Mouse (Mus musculus): Measurements from ENCODE around the gene Tesk2. TPM values are rescaled to one million over a fixed set of nuclear protein-coding genes. Genes with fewer than 3 reads are reported as not detected.

Tesk2 gene
- polyA plus RNA-seq, 1 experiment from 2014 or later: 7.7 TPM

DNA sequence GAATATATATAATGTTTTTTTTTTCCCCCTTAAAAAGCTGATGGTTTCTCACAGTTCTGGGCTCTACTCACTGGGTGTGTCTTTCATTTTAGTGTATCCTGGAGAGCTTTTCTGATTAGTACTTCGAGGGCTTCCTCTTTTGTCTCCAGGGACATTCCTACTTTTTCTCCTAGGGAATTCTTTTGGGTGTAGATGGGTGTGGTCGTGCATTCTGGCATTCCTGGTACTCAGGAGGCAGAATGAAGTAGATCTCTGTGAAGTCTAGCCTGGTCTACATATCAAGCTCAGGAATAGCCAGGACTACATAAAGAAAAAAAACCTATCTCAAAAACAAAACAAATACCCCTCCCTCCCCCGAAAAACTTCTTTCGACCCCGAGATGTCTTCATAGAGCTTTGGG lies 4.7 kb downstream of the Tesk2 start:
- WGBS: 84% methylated on average over 5 of the region's 5 CpGs
- Histone ChIP-seq H3K27ac (ENCODE audit: low read depth, low read length) (no peak overlapping the region), H3K9me3 (ENCODE audit: control insufficient read depth, low read length) (no peaks in the 10 kb centered on the region), H3K4me3 (ENCODE audit: low read depth, low read length) (no peak overlapping the region), H3K36me3 (ENCODE audit: control insufficient read depth, insufficient read depth, low read length) (no peaks in the 10 kb centered on the region), H3K9ac (ENCODE audit: low read depth, low read length) (no peak overlapping the region), H3K4me2 (replicated peaks; ENCODE audit: low read depth, low read length) (no peak overlapping the region), H3K4me1 (replicated peaks; ENCODE audit: control insufficient read depth, insufficient read depth, low read length) (0 out of 2 replicates have a peak, but pooled peaks cover 2% of the 10 kb centered on the region), H3K27me3 (ENCODE audit: control insufficient read depth, insufficient read depth, low read length) (0 out of 2 replicates have a peak, but pooled peaks cover 2% of the 10 kb centered on the region)
- ATAC-seq (ENCODE audit: low FRiP score): no peak
- DNase-seq (ENCODE audit: low spot score): no peak

DNA sequence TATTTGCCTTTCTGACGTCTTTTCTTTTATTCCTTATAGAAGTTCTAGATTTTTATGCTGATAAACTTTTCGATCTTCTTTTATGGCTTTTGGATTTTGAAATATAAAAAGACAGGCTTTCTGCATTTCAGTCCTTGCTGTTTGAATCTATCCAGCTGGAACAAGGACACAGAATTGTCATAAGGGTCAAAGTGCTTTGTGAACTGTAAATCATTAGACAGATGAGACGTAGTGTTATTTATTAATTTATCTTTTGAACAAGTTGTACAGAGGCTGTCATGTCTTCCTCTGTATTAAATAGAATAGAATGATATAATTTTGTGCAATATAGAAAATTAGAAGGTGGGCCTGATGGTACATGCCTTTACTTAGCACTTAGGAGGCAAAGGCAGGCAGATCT lies 6.7 kb downstream of the Tesk2 start:
- Histone ChIP-seq H3K4me3 (ENCODE audit: low read depth, low read length) (no peak overlapping the region), H3K36me3 (ENCODE audit: control insufficient read depth, insufficient read depth, low read length) (no peaks in the 10 kb centered on the region), H3K9ac (ENCODE audit: low read depth, low read length) (no peak overlapping the region), H3K27ac (ENCODE audit: low read depth, low read length) (no peak overlapping the region), H3K27me3 (ENCODE audit: control insufficient read depth, insufficient read depth, low read length) (0 out of 2 replicates have a peak, but pooled peaks cover 2% of the 10 kb centered on the region), H3K4me2 (replicated peaks; ENCODE audit: low read depth, low read length) (no peak overlapping the region), H3K4me1 (replicated peaks; ENCODE audit: control insufficient read depth, insufficient read depth, low read length) (no peaks in the 10 kb centered on the region), H3K9me3 (ENCODE audit: control insufficient read depth, low read length) (no peaks in the 10 kb centered on the region)
- ATAC-seq (ENCODE audit: low FRiP score): no peak
- WGBS: 84% methylated on average over 3 of the region's 3 CpGs
- no peak for DNase-seq (ENCODE audit: low spot score)

DNA sequence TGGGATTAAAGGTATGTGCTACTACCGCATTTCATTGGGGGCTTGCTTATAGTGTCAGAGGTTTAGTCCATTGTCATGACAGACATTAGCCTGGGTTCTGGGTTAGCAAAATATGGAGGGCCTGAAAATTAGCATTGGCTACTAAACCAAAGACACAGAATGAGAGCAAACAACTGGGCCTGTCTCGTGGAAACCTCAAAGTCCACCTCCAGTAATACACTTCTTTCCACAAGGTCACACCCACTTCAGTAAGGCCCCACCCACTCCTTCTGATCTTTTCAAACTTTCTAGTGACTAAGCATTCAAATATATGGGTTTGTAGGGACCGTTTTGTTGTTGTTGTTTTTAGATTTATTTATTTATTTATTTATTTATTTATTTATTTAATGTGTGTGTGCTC lies 8.8 kb downstream of the Tesk2 start:
- WGBS: 90% methylated on average over 3 of the region's 3 CpGs
- no peak overlapping the region for H3K9ac ChIP-seq (ENCODE audit: low read depth, low read length)

DNA sequence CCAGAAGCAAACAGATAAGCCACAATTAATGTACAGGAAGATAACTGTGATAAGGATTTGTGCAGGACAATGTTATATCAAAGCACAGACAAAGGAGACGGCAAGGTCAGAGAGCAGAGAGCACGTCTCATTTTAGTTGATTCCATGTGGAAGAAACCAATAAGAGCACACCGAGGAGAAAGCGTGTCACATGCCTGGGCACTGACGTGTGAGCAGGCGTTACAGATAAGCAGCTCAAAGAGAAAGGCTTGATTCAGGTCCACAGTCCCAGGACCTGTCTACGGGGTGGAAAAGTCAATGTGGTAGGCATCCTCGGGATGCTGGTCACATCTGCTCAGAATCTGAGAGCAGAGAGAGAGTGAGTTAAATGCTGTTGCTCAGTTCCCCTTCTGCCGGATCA lies 10.3 kb downstream of the Tesk2 start:
- H3K9me3 ChIP-seq (ENCODE audit: control insufficient read depth, low read length): no peaks in the 10 kb centered on the region
- no peak overlapping the region for H3K4me2 ChIP-seq (replicated peaks; ENCODE audit: low read depth, low read length)
- no peaks in the 10 kb centered on the region for H3K36me3 ChIP-seq (ENCODE audit: control insufficient read depth, insufficient read depth, low read length)
- no peak overlapping the region for H3K27ac ChIP-seq (ENCODE audit: low read depth, low read length)
- no peaks in the 10 kb centered on the region for H3K27me3 ChIP-seq (ENCODE audit: control insufficient read depth, insufficient read depth, low read length)
- no peak for DNase-seq (ENCODE audit: low spot score)
- ATAC-seq (ENCODE audit: low FRiP score): no peak
- H3K9ac ChIP-seq (ENCODE audit: low read depth, low read length): no peak overlapping the region
- H3K4me3 ChIP-seq (ENCODE audit: low read depth, low read length): no peak overlapping the region
- H3K4me1 ChIP-seq (replicated peaks; ENCODE audit: control insufficient read depth, insufficient read depth, low read length): no peaks in the 10 kb centered on the region
- 91% methylated on average over 9 of the region's 9 CpGs for WGBS

More for the DNA sequence above, 8.8 kb downstream of the Tesk2 start:
- Histone ChIP-seq H3K4me3 (ENCODE audit: low read depth, low read length) (no peak overlapping the region), H3K27ac (ENCODE audit: low read depth, low read length) (no peak overlapping the region), H3K9me3 (ENCODE audit: control insufficient read depth, low read length) (no peaks in the 10 kb centered on the region), H3K36me3 (ENCODE audit: control insufficient read depth, insufficient read depth, low read length) (no peaks in the 10 kb centered on the region), H3K4me2 (replicated peaks; ENCODE audit: low read depth, low read length) (no peak overlapping the region), H3K27me3 (ENCODE audit: control insufficient read depth, insufficient read depth, low read length) (no peaks in the 10 kb centered on the region), H3K4me1 (replicated peaks; ENCODE audit: control insufficient read depth, insufficient read depth, low read length) (no peaks in the 10 kb centered on the region)
- DNase-seq (ENCODE audit: low spot score): no peak
- no peak for ATAC-seq (ENCODE audit: low FRiP score)

DNA sequence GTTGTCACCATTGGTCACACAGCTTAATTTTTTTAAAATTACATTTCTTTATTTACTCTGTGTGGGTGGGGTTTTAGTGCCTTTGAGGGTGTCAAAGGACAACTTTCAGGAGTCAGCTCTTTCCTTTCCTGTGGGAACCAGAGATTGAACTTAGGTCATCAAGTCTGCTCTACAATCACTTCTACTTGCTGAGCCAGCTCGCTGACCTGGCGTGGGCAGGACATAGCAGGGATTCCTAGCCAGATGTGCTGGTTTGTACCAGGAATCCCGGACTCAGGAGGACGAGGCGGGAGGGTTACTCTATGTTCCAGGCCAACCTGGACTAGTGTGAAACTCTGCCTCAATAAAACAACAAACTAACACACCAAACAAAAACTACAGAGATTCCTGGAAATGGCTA lies 11.6 kb downstream of the Tesk2 start:
- H3K9me3 ChIP-seq (ENCODE audit: control insufficient read depth, low read length): no peaks in the 10 kb centered on the region
- WGBS: 68% methylated on average over 5 of the region's 5 CpGs
- H3K27me3 ChIP-seq (ENCODE audit: control insufficient read depth, insufficient read depth, low read length): no peaks in the 10 kb centered on the region
- no peaks in the 10 kb centered on the region for H3K4me1 ChIP-seq (replicated peaks; ENCODE audit: control insufficient read depth, insufficient read depth, low read length)
- ATAC-seq (ENCODE audit: low FRiP score) (no peak), DNase-seq (ENCODE audit: low spot score) (no peak)
- H3K4me3 ChIP-seq (ENCODE audit: low read depth, low read length): no peak overlapping the region
- no peak overlapping the region for H3K4me2 ChIP-seq (replicated peaks; ENCODE audit: low read depth, low read length)
- no peaks in the 10 kb centered on the region for H3K36me3 ChIP-seq (ENCODE audit: control insufficient read depth, insufficient read depth, low read length)
- H3K27ac ChIP-seq (ENCODE audit: low read depth, low read length): no peak overlapping the region
- H3K9ac ChIP-seq (ENCODE audit: low read depth, low read length): no peak overlapping the region

DNA sequence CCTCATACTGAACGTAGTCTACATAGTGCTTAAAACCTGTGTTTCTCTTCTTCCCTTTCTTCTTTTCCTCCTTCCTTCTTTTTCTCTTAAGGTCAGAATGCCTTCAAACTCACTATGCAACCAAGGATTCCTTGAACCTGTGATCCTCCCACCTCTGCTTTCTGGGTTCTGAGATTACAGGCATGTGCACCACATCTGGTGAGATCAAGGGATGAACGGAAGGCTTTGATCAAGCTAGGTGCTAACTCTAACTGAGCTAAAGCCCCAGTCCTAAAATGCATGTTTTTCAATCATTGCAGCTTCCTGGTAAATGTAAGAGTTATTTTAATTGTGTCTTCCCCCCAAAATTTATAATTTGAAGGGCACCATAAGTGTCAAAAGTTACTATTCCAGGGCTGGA lies 14.2 kb downstream of the Tesk2 start:
- Histone ChIP-seq H3K36me3 (ENCODE audit: control insufficient read depth, insufficient read depth, low read length) (no peaks in the 10 kb centered on the region), H3K4me2 (replicated peaks; ENCODE audit: low read depth, low read length) (no peak overlapping the region), H3K4me1 (replicated peaks; ENCODE audit: control insufficient read depth, insufficient read depth, low read length) (no peaks in the 10 kb centered on the region), H3K27ac (ENCODE audit: low read depth, low read length) (no peak overlapping the region), H3K9ac (ENCODE audit: low read depth, low read length) (no peak overlapping the region), H3K4me3 (ENCODE audit: low read depth, low read length) (no peak overlapping the region), H3K27me3 (ENCODE audit: control insufficient read depth, insufficient read depth, low read length) (no peaks in the 10 kb centered on the region), H3K9me3 (ENCODE audit: control insufficient read depth, low read length) (no peaks in the 10 kb centered on the region)
- ATAC-seq (ENCODE audit: low FRiP score) (no peak), DNase-seq (ENCODE audit: low spot score) (no peak)
- WGBS: 86% methylated on average over 2 of the region's 2 CpGs

DNA sequence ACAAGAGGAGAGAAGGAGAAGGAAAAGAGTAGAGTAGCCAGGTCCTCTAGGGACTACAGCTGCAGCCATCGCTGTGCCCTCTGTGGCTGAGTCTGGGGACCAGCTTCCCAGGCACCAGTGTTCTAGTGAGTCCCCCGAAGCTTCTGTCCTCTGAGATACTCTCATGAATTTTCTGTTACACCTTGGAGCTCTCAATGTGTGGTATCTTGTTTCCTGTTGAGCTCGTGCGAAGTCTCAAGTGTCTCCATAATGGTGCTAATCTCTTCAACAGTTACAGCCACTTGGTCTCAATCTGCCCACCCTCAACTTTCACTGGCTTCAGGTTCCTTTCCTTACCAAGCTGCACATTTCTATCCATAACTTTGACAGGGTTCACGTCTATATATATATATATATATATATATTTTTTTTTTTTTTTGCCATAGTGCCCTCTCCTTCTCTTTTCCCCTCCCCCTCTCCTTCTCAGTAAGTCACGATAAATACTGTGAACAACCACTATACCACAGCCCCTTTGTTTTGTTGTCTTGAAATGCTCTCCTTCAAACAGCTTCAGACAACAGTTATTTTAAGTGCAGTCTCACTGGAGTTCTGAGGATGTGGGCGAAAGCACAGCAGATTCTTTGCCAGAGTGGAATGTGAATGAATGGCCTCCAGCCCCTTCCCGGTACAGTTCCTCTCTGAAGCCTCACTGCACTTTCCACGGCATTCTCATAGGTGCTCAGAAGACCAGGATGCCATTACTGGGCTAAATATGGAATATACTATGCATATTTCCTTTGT lies 18.4 kb downstream of the Tesk2 start:
- Histone ChIP-seq H3K27me3 (ENCODE audit: control insufficient read depth, insufficient read depth, low read length) (no peaks in the 10 kb centered on the region), H3K4me2 (replicated peaks; ENCODE audit: low read depth, low read length) (no peak overlapping the region), H3K4me1 (replicated peaks; ENCODE audit: control insufficient read depth, insufficient read depth, low read length) (no peaks in the 10 kb centered on the region), H3K27ac (ENCODE audit: low read depth, low read length) (no peak overlapping the region), H3K9ac (ENCODE audit: low read depth, low read length) (no peak overlapping the region), H3K4me3 (ENCODE audit: low read depth, low read length) (no peak overlapping the region), H3K9me3 (ENCODE audit: control insufficient read depth, low read length) (no peaks in the 10 kb centered on the region), H3K36me3 (ENCODE audit: control insufficient read depth, insufficient read depth, low read length) (no peaks in the 10 kb centered on the region)
- WGBS: 88% methylated on average over 9 of the region's 9 CpGs
- DNase-seq (ENCODE audit: low spot score) (no peak), ATAC-seq (ENCODE audit: low FRiP score) (no peak)

DNA sequence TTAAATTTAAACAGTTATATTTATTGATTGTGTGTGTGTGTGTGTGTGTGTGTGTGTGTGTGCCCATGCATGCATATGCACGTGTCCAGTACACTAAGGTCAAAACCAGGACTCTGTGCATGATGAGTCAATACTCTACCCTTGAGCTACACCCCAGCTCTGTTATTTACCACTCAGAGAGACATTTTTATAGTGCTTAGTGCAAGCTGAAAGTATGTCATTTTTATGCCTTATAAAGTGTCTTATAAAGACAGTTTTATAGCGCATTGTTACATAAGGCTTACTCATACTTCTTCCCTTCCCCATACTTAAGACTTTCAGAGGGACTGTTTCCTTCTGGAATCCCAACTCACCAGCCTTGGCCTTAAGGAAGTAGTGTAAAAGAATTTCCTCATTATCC lies 29.0 kb downstream of the Tesk2 start:
- no peak overlapping the region for H3K9ac ChIP-seq (ENCODE audit: low read depth, low read length)
- 95% methylated on average over 2 of the region's 2 CpGs for WGBS
- H3K27me3 ChIP-seq (ENCODE audit: control insufficient read depth, insufficient read depth, low read length): no peaks in the 10 kb centered on the region
- H3K27ac ChIP-seq (ENCODE audit: low read depth, low read length): no peak overlapping the region
- DNase-seq (ENCODE audit: low spot score): no peak
- H3K4me3 ChIP-seq (ENCODE audit: low read depth, low read length): no peak overlapping the region
- ATAC-seq (ENCODE audit: low FRiP score): no peak
- no peaks in the 10 kb centered on the region for H3K9me3 ChIP-seq (ENCODE audit: control insufficient read depth, low read length)
- H3K4me2 ChIP-seq (replicated peaks; ENCODE audit: low read depth, low read length): no peak overlapping the region
- no peaks in the 10 kb centered on the region for H3K36me3 ChIP-seq (ENCODE audit: control insufficient read depth, insufficient read depth, low read length)
- H3K4me1 ChIP-seq (replicated peaks; ENCODE audit: control insufficient read depth, insufficient read depth, low read length): no peaks in the 10 kb centered on the region

DNA sequence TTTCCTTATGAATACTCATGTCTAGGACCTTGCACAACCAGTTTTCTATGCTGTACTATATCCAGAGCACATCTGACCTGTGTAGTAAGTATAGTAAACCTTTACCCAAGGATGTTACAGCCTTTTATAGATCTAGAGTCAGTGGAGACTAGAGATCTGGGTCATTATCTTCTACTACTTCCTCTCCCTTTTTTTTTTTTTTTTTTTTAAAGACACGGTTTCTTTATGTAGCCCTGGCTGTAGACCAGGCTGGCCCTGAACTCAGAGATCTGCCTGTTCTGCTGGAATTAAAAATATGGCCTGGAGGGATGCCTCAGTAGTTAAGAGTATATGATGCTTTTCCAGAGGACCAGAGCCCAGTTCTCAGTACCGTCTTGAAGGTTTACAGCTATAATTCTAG lies 41.2 kb downstream of the Tesk2 start:
- no peaks in the 10 kb centered on the region for H3K36me3 ChIP-seq (ENCODE audit: control insufficient read depth, insufficient read depth, low read length)
- H3K9ac ChIP-seq (ENCODE audit: low read depth, low read length): no peak overlapping the region
- 88% methylated on average over 2 of the region's 2 CpGs for WGBS
- H3K9me3 ChIP-seq (ENCODE audit: control insufficient read depth, low read length): no peaks in the 10 kb centered on the region
- no peak overlapping the region for H3K27ac ChIP-seq (ENCODE audit: low read depth, low read length)
- ATAC-seq (ENCODE audit: low FRiP score) (no peak), DNase-seq (ENCODE audit: low spot score) (no peak)
- no peaks in the 10 kb centered on the region for H3K27me3 ChIP-seq (ENCODE audit: control insufficient read depth, insufficient read depth, low read length)
- H3K4me2 ChIP-seq (replicated peaks; ENCODE audit: low read depth, low read length): no peak overlapping the region
- no peaks in the 10 kb centered on the region for H3K4me1 ChIP-seq (replicated peaks; ENCODE audit: control insufficient read depth, insufficient read depth, low read length)
- no peak overlapping the region for H3K4me3 ChIP-seq (ENCODE audit: low read depth, low read length)
